Mouse (Mus musculus): ENCODE results near the gene Satb1. TPM values are rescaled to one million over a fixed set of nuclear protein-coding genes. Genes with fewer than 3 reads are reported as not detected.

Satb1 gene
- polyA plus RNA-seq, 1 experiment: not detected

GRCm38 (mm10) chr17:51832421-51832875, 642 bp downstream of the Satb1 start:
- no peak for TF ChIP-seq GATA1 (IDR thresholded peaks at IDR 0.05; ENCODE audit: low read length)

GRCm38 (mm10) chr17:51831702-51832420, 1.2 kb downstream of the Satb1 start:
- TF ChIP-seq GATA1 (IDR thresholded peaks at IDR 0.05; ENCODE audit: low read length): no peak

- TF ChIP-seq GATA1 (IDR thresholded peaks at IDR 0.05; ENCODE audit: low read length): no peak
Measured at GRCm38 (mm10) chr17:51831121-51831701, 1.9 kb downstream of the Satb1 start.

GRCm38 (mm10) chr17:51829436-51829835, 3.7 kb downstream of the Satb1 start:
- no peak for TF ChIP-seq GATA1 (IDR thresholded peaks at IDR 0.05; ENCODE audit: low read length)

- TF ChIP-seq GATA1 (IDR thresholded peaks at IDR 0.05; ENCODE audit: low read length): no peak
Measured at GRCm38 (mm10) chr17:51827922-51828410, 5.1 kb downstream of the Satb1 start.

- TF ChIP-seq GATA1 (IDR thresholded peaks at IDR 0.05; ENCODE audit: low read length): no peak
Measured at GRCm38 (mm10) chr17:51826461-51826860, 6.6 kb downstream of the Satb1 start.

- no peak for TF ChIP-seq GATA1 (IDR thresholded peaks at IDR 0.05; ENCODE audit: low read length)
Measured at GRCm38 (mm10) chr17:51814301-51814700, 18.8 kb downstream of the Satb1 start.

GRCm38 (mm10) chr17:51813784-51814120, 19.3 kb downstream of the Satb1 start:
- no peak for TF ChIP-seq GATA1 (IDR thresholded peaks at IDR 0.05; ENCODE audit: low read length)

GRCm38 (mm10) chr17:51812942-51813783, 19.9 kb downstream of the Satb1 start:
- TF ChIP-seq GATA1 (IDR thresholded peaks at IDR 0.05; ENCODE audit: low read length): no peak

GRCm38 (mm10) chr17:51812261-51812941, 20.7 kb downstream of the Satb1 start:
- TF ChIP-seq GATA1 (IDR thresholded peaks at IDR 0.05; ENCODE audit: low read length): no peak

GRCm38 (mm10) chr17:51811911-51812260, 21.2 kb downstream of the Satb1 start:
- TF ChIP-seq GATA1 (IDR thresholded peaks at IDR 0.05; ENCODE audit: low read length): no peak

GRCm38 (mm10) chr17:51811086-51811868, 21.8 kb downstream of the Satb1 start:
- no peak for TF ChIP-seq GATA1 (IDR thresholded peaks at IDR 0.05; ENCODE audit: low read length)

- no peak for TF ChIP-seq GATA1 (IDR thresholded peaks at IDR 0.05; ENCODE audit: low read length)
Measured at GRCm38 (mm10) chr17:51807429-51807828, 25.7 kb downstream of the Satb1 start.

GRCm38 (mm10) chr17:51806124-51806960, 26.7 kb downstream of the Satb1 start:
- TF ChIP-seq GATA1 (IDR thresholded peaks at IDR 0.05; ENCODE audit: low read length): no peak

Measured in G1E-ER4 (cell line).